Mouse (Mus musculus) small intestine, adult 2 months (tissue): Measurements from ENCODE around the gene Ttc28. TPM values are rescaled to one million over a fixed set of nuclear protein-coding genes. Genes with fewer than 3 reads are reported as not detected.

Experiments
- H3K27ac ChIP-seq: fragments of 200-500 bp; 2 replicates; pipeline ENCODE4 v1.5.1; 2012; ENCODE audit warnings: low read depth, low read length, control low read depth, inconsistent platforms; ENCODE audit not compliant: insufficient read depth
- H3K27me3 ChIP-seq: fragments of 200-500 bp; 2 replicates; pipeline ENCODE4 v1.6.1; 2012; ENCODE audit warnings: mild to moderate bottlenecking, moderate library complexity, low read length, inconsistent platforms; ENCODE audit not compliant: control insufficient read depth, insufficient read depth
- H3K36me3 ChIP-seq: fragments of 200-500 bp; 2 replicates; pipeline ENCODE4 v1.6.1; 2012; ENCODE audit warnings: mild to moderate bottlenecking, low read length, control low read depth, inconsistent platforms; ENCODE audit not compliant: control insufficient read depth, insufficient read depth
- H3K4me1 ChIP-seq: fragments of 200-500 bp; 2 replicates; pipeline ENCODE4 v1.6.1; 2012; ENCODE audit warnings: low read length, inconsistent platforms, mixed read lengths; ENCODE audit not compliant: control insufficient read depth, insufficient read depth, insufficient read length
- H3K4me3 ChIP-seq: fragments of 200-500 bp; 2 replicates; pipeline ENCODE4 v1.5.1; 2012; ENCODE audit warnings: low read depth, mild to moderate bottlenecking, control low read depth, inconsistent platforms, low read length, moderate library complexity
- CTCF ChIP-seq: fragments of 200-500 bp; IDR thresholded peaks from 2 replicates; pipeline ENCODE4 v1.5.1; 2012; ENCODE audit warnings: low read depth, mild to moderate bottlenecking, control low read depth, inconsistent platforms, low read length, moderate library complexity, mixed read lengths; ENCODE audit not compliant: insufficient replicate concordance, insufficient read length; ENCODE audit errors: extremely low read depth
- POLR2A ChIP-seq: fragments of 200-500 bp; IDR thresholded peaks from 2 replicates; pipeline ENCODE4 v1.6.1; 2012; ENCODE audit warnings: low read depth, mild to moderate bottlenecking, control low read depth, inconsistent platforms, low read length, moderate library complexity
- WGBS: fragments of 180-500 bp; shearing (Covaris S2); methylation state at CpG from one replicate; pipeline ENCODE4 v1.1.7; 2018; 5-methylcytosine and 5-hydroxymethylcytosine counted together
- polyA plus RNA-seq: library from polyadenylated mRNA; depleted of rRNA; stranded (reverse); fragments of >200 nt; gene quantifications from 2 replicates; pipeline ENCODE4 v1.2.3, GENCODE M21; 2012

Gene Ttc28
- polyA plus RNA-seq, 1 experiment, result 3.2 TPM

DNA sequence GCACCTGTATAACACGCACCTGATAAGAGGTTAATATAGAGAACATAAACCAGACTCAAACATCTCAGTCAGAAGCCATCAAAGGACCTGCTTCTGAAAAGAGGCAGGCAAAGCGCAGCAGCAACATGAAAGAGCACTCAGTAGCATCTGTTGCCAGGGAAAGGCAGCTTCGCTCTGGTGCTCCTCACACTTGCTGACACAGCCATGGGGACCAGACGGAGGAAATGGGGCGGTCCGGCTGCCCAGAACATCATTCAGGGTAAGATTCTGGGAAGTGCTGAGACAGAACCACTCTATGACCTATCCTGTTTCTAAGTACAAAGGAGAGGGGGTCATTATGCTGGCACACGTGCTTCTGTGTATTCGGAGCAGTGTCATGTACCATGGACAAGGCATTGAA, 421.2 kb downstream of the Ttc28 start:
- TF ChIP-seq CTCF, result no peak
- no peak for TF ChIP-seq POLR2A
- 79% methylated on average over 8 of the region's 8 CpGs for WGBS

DNA sequence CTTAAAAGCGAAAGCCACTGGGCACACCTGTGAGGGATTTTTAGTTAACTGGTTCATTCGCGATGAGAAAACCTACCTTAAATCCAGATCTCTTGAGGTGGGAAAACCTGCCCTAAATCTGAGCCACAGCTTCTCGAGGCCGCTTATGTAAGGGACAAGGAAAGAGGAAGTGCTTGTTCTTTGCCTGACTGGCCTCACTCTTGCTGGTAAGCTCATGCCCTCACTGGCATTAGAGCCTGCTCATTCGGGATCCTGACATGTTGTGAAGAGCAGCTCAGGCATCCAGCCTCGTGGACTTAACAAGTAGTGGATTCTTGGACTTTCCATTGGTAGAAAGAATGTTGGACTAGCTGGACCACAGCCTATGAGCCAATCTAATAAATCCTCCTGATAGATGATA, 422.1 kb downstream of the Ttc28 start:
- 48% methylated on average over 7 of the region's 7 CpGs for WGBS
- TF ChIP-seq POLR2A, result no peak
- no peak for TF ChIP-seq CTCF

More for the DNA sequence above, 421.2 kb downstream of the Ttc28 start:
- Histone ChIP-seq H3K27me3 (no peaks in the 10 kb centered on the region), H3K36me3 (no peaks in the 10 kb centered on the region), H3K4me1 (no peaks in the 10 kb centered on the region), H3K27ac (no peak overlapping the region), H3K4me3 (no peak overlapping the region)

DNA sequence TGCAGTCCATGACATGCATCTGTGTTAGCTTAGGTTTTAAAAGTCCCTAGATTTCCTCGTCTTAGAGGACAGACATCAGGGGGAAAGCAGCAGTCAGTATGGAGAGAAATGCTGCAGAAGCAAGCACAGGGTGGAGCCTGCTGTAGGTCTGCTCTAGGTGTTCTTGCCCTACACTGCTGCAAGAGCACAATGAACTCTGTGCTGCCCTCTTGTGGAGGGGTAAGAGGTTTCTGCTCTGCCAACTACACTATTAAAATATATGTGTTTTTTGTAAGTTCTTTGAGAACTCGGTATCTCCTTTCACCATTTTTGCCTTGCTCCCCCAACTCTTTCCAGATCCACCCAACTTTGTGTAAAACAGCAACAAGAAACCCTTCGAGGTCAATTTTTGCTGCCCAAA, 425.1 kb downstream of the Ttc28 start:
- Histone ChIP-seq H3K27me3 (no peaks in the 10 kb centered on the region), H3K4me3 (no peak overlapping the region), H3K36me3 (no peaks in the 10 kb centered on the region), H3K27ac (no peak overlapping the region), H3K4me1 (no peaks in the 10 kb centered on the region)
- WGBS, result 84% methylated on average over 3 of the region's 3 CpGs
- TF ChIP-seq CTCF (no peak), POLR2A (no peak)

More for the DNA sequence above, 422.1 kb downstream of the Ttc28 start:
- no peaks in the 10 kb centered on the region for H3K4me1 ChIP-seq
- no peaks in the 10 kb centered on the region for H3K27me3 ChIP-seq
- H3K27ac ChIP-seq, result no peak overlapping the region
- no peak overlapping the region for H3K4me3 ChIP-seq
- no peaks in the 10 kb centered on the region for H3K36me3 ChIP-seq

DNA sequence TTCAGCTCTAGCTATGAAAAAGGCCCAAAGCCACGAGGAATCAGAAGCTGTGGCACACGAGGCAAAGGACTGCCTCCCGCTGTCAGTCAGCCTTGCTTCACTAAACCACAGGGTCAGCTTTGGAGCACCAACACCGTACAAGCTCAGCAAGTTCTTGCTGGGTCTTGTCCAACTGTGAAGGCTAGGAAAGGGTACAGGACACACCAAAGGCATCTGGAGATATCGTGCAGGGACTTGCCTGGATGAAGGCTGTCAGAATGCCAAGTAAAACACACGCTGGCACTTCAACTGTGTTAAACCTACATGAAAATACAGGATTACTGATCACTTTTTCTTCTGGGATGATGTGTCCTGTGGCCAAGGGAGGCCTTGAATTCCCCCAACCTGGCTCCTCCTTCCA, 430.6 kb downstream of the Ttc28 start:
- Histone ChIP-seq H3K27me3 (no peaks in the 10 kb centered on the region), H3K4me3 (no peak overlapping the region), H3K27ac (no peak overlapping the region), H3K36me3 (no peaks in the 10 kb centered on the region), H3K4me1 (no peaks in the 10 kb centered on the region)
- TF ChIP-seq CTCF (no peak), POLR2A (no peak)
- WGBS, result 65% methylated on average over 6 of the region's 6 CpGs

DNA sequence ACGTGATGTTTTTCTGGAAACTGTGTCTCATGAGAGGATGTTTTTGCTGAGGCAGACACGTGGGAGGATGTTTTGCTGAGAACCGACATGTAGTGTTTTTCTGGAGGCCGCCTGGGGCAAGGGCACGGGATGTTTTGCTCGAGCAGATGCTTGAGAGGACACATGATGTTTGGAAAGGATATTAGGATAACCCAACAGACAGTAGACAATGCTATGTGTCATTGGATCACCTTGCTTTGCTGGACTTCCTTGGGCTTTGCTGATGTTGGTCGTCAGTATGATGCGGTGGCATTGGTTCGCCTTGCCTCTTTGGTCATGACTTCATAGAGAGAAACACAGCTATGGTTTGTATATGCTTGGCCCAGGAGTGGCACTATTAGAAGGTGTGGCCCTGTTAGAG, 434.2 kb downstream of the Ttc28 start:
- Histone ChIP-seq H3K27me3 (no peaks in the 10 kb centered on the region), H3K36me3 (no peaks in the 10 kb centered on the region), H3K4me3 (no peak overlapping the region), H3K27ac (no peak overlapping the region), H3K4me1 (no peaks in the 10 kb centered on the region)
- TF ChIP-seq CTCF (no peak), POLR2A (no peak)
- 89% methylated on average over 9 of the region's 9 CpGs for WGBS

- WGBS, result 85% methylated on average over 6 of the region's 6 CpGs
Measured at GRCm38 (mm10) chr5:111315061-111315460, 435.5 kb downstream of the Ttc28 start.

DNA sequence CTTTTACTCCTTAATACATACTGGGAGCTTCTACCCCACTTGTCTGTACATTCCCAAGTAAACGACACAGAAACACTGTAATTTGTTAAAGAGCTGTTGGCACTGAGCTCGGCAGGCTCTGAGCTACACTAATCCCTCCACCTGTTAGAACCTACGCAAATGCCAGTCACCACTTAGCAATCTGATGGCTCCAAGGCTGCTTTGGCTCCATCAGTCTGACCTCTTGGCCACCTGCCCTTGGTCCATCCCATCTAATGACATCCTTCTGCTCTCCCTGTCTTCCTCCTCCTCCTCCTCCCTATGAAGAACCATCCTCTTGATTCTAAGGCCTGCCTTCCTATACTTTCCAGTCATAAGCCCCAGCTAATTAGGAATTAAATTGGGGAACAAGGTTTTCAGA, 437.9 kb downstream of the Ttc28 start:
- Histone ChIP-seq H3K27me3 (no peaks in the 10 kb centered on the region), H3K36me3 (no peaks in the 10 kb centered on the region), H3K4me1 (no peaks in the 10 kb centered on the region), H3K27ac (no peak overlapping the region), H3K4me3 (no peak overlapping the region)
- WGBS, result 66% methylated on average over 3 of the region's 3 CpGs
- TF ChIP-seq CTCF (no peak), POLR2A (no peak)

More at GRCm38 (mm10) chr5:111315061-111315460, 435.5 kb downstream of the Ttc28 start:
- no peak overlapping the region for H3K4me3 ChIP-seq
- H3K27me3 ChIP-seq, result no peaks in the 10 kb centered on the region
- H3K4me1 ChIP-seq, result no peaks in the 10 kb centered on the region
- TF ChIP-seq CTCF (no peak), POLR2A (no peak)
- no peak overlapping the region for H3K27ac ChIP-seq
- H3K36me3 ChIP-seq, result no peaks in the 10 kb centered on the region
